Mouse (Mus musculus): ENCODE measurements around the gene Tnk1.
A peak's percentile ranks its signal among the peaks of the same experiment; 100 is the strongest.

Gene Tnk1

DNA sequence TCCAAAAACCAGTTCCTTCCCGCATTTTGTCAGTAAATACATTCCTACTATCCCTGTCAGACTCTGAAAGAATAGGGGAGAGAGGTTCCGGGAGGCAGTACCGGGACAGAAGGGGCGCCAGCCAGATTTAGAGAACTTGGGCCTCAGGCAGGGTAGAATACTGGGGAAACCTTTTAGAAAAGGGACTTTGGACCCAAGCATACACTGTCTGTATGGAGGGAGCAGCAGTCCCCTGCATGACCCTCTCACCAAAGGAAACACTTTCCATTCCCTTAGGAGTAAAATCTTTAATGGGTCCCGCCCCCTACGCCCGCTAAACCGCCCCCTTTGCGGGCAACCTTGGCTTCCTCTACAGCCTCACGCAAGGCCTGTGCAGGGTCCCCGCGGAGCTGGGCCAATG lies 55.2 kb downstream of the Tnk1 start:
- no peak for DNase-seq (ENCODE audit: low read depth, low spot score)

GRCm38 (mm10) chr11:69802648-69803105 lies 55.9 kb downstream of the Tnk1 start:
- peak; percentile 64 for DNase-seq (ENCODE audit: low read depth, low spot score)

DNA sequence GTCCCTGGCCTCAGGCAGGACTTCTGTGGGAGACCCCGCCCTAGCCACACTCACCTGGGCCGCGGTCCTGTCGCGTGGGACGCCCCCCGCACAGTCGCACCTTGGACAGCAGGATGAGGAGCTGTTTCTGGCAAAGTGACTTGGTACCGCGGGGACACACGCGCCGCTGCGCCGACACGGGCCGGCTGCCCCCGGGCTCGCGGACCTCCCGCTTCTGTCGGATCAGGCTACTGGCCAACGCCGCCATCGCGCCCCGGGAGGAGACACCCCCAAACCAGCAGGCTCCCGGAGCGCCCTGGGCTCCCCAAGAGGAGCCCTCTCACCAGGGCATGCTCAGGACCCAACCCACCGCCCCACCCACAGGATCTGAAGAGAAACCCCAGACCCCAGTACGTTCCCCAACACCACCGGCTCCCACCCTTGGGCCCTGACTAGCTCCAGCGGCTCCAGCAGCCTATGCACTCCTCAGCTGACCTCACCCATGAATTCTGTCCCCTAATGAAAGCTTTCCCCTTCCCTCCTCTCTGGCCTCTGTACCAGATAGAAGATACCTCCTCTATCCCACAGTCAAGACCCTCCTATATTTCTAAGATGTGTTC lies 57.1 kb downstream of the Tnk1 start, which contains the start of gene Fgf11:
TSS of gene Fgf11 (minus strand) at position 479 of the 599 bp plus-strand sequence.
- no peak for DNase-seq (ENCODE audit: low read depth, low spot score)

Measured in retina, postnatal 7 days (tissue).